Mouse (Mus musculus): ENCODE results near the gene Nup93. TPM values are rescaled to one million over a fixed set of nuclear protein-coding genes. Genes with fewer than 3 reads are reported as not detected.

Nup93 gene
- total and polyA plus RNA-seq, 3 experiments, result 46.0 to 99.6 (median 88.3) TPM

DNA sequence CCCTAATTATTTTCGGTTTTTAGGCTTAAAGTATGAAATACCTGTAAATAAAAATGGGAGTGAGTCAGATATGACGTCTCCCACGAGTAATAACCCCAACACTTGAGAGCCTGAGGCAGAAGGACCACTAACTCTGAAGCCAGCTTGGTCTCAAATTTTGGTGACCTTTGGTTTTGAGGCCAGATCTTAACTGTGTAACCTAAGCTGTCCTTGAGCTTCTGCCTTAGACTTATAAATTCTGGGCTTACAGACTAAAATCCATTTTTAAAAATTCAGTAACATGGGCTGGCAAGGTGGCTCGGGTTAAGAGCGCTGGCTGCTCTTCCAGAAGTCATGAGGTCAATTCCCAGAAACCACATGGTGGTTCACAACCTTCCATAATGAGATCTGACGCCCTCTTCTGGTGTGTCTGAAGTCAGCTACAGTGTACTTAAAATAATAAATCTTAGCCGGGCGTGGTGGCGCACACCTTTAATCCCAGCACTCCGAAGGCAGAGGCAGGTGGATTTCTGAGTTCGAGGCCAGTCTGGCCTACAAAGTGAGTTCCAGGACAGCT, 40.4 kb upstream of the Nup93 start:
- Histone ChIP-seq H3K4me3 (replicated peaks in 1 of 3; ENCODE audit: low read depth in 2 of 3, low read length in 2 of 3, poor library complexity in 1 of 3) (peak overlapping the region in 2 of 3 experiments; percentile 58 to 83), H3K36me3 (replicated peaks in 1 of 2; ENCODE audit: control insufficient read depth in 1 of 2, insufficient read depth in 1 of 2, low read length in 1 of 2) (no peaks in the 10 kb centered on the region), H3K9ac (ENCODE audit: insufficient read depth, low read depth) (peak overlapping the region; percentile 81; the same call in 1 of the 2 replicates), H3K4me2 (ENCODE audit: insufficient read depth, low read depth, poor library complexity, severe bottlenecking) (peak overlapping the region; percentile 56), H3K79me2 (replicated peaks; ENCODE audit: control insufficient read depth, extremely low read depth, insufficient read depth, poor library complexity, severe bottlenecking) (no peaks in the 10 kb centered on the region; the same call in 1 of the 2 replicates), H3K9me3 (replicated peaks; ENCODE audit: low read length) (peaks cover 2% of the 10 kb centered on the region), H3K4me1 (ENCODE audit: control insufficient read depth in 1 of 2, insufficient read depth in 2 of 2) (peaks cover 9 to 21% of the 10 kb centered on the region in 2 experiments), H3K27me3 (replicated peaks) (peaks cover 81% of the 10 kb centered on the region), H3K27ac (ENCODE audit: insufficient read depth, low read depth) (no peak overlapping the region)
- dilution Hi-C loops (cut with MboI; ENCODE audit: extremely low pct_ligation_motif_present, extremely low pct_unique_long_range_greater_than_20kb, low sequenced_read_pairs) (no loop called here), in situ Hi-C loops (cut with MboI; ENCODE audit: low pct_ligation_motif_present, low pct_unique_long_range_greater_than_20kb, low sequenced_read_pairs) (no loop called here)
- TF ChIP-seq EP300 (IDR thresholded peaks at IDR 0.05; ENCODE audit: low read length), result no peak
- TF ChIP-seq CTCF (conservative IDR thresholded peaks at IDR 0.05 in 1 of 2, IDR thresholded peaks at IDR 0.05 in 1 of 2; ENCODE audit: low read depth in 2 of 2, low read length in 2 of 2), result peak in 1 of 2 experiments; percentile 47; a peak in 2 of 4 replicates
- TF ChIP-seq KAT2A (IDR thresholded peaks at IDR 0.05; ENCODE audit: insufficient replicate concordance, low read length), result no peak
- no peak for TF ChIP-seq MEF2A (IDR thresholded peaks at IDR 0.05; ENCODE audit: borderline replicate concordance, low read depth, low read length)
- DNase-seq (ENCODE audit: extremely low read depth), result no peak

DNA sequence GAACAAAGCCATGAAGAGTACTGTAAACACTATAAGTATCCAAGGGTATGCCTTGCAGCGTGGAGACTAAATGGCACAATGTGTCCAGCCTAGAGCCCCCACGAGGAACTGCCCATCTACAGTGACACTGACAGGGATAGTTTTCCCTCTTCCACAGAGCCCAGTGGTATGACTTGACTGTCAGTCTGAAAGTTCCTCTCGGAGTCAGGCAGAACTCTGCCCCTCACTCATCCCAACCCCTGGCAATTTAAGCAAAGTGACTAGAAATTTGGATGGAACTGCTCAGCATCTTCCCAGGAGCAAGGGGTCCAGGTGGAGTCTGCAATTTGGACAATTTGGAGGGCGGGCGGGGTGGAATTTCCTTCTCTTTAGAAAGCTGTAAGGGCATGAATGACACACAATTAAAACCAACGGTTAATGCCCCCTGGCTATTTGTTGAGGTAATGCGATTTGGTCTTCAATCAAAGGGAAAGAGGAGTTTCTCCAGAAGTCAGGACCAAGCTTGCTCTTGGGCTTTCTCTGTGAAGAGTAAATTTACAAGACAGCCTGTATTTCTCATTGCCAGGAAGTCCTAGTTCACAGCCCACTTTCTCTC, 39.6 kb upstream of the Nup93 start:
- no peak overlapping the region for H3K4me3 ChIP-seq (replicated peaks in 1 of 3; ENCODE audit: low read depth in 2 of 3, low read length in 2 of 3, poor library complexity in 1 of 3)
- no peak for DNase-seq (ENCODE audit: extremely low read depth)
- 0 out of 2 replicates have a peak overlapping the region, but pooled peaks have one; percentile 56 for H3K4me2 ChIP-seq (ENCODE audit: insufficient read depth, low read depth, poor library complexity, severe bottlenecking)
- H3K36me3 ChIP-seq (replicated peaks in 1 of 2; ENCODE audit: control insufficient read depth in 1 of 2, insufficient read depth in 1 of 2, low read length in 1 of 2), result no peaks in the 10 kb centered on the region
- in situ Hi-C loops (cut with MboI; ENCODE audit: low pct_ligation_motif_present, low pct_unique_long_range_greater_than_20kb, low sequenced_read_pairs) (loop anchor here (25.0 kb wide), 1 partner anchor 487 kb away; no protein-coding TSS in a partner anchor), dilution Hi-C loops (cut with MboI; ENCODE audit: extremely low pct_ligation_motif_present, extremely low pct_unique_long_range_greater_than_20kb, low sequenced_read_pairs) (no loop called here)
- peaks cover 85% of the 10 kb centered on the region for H3K27me3 ChIP-seq (replicated peaks)
- peaks cover 2% of the 10 kb centered on the region; the same call in 1 of the 2 replicates for H3K79me2 ChIP-seq (replicated peaks; ENCODE audit: control insufficient read depth, extremely low read depth, insufficient read depth, poor library complexity, severe bottlenecking)
- peaks cover 2% of the 10 kb centered on the region for H3K9me3 ChIP-seq (replicated peaks; ENCODE audit: low read length)
- H3K4me1 ChIP-seq (ENCODE audit: control insufficient read depth in 1 of 2, insufficient read depth in 2 of 2), result peaks cover 9 to 22% of the 10 kb centered on the region in 2 experiments
- H3K27ac ChIP-seq (ENCODE audit: insufficient read depth, low read depth), result no peak overlapping the region
- TF ChIP-seq POLR2AphosphoS2 (IDR thresholded peaks at IDR 0.05; ENCODE audit: low read depth, low read length) (no peak), CHD2 (IDR thresholded peaks at IDR 0.05; ENCODE audit: low read length) (no peak), MAZ (IDR thresholded peaks at IDR 0.05; ENCODE audit: low read depth, low read length) (no peak), CTCF (conservative IDR thresholded peaks at IDR 0.05 in 1 of 2, IDR thresholded peaks at IDR 0.05 in 1 of 2; ENCODE audit: low read depth in 2 of 2, low read length in 2 of 2) (peak; percentile 4 to 50; a peak in 2 of 4 replicates), SMC3 (IDR thresholded peaks at IDR 0.05; ENCODE audit: low read depth, low read length) (0 out of 2 replicates have a peak, but pooled peaks have one; percentile 9), ZNF384 (IDR thresholded peaks at IDR 0.05; ENCODE audit: low read depth, low read length) (no peak), MXI1 (IDR thresholded peaks at IDR 0.05; ENCODE audit: low read depth, low read length) (no peak), HCFC1 (IDR thresholded peaks at IDR 0.05; ENCODE audit: low read depth, low read length) (no peak), ZKSCAN1 (IDR thresholded peaks at IDR 0.05; ENCODE audit: borderline replicate concordance, low read depth, low read length) (no peak), CHD1 (IDR thresholded peaks at IDR 0.05; ENCODE audit: low read depth, low read length) (no peak), TBP (conservative IDR thresholded peaks at IDR 0.05; ENCODE audit: low read depth, low read length) (no peak), MAX (IDR thresholded peaks at IDR 0.05; ENCODE audit: low read length) (no peak), TCF12 (IDR thresholded peaks at IDR 0.05; ENCODE audit: low read depth, low read length) (no peak)
- H3K9ac ChIP-seq (ENCODE audit: insufficient read depth, low read depth), result no peak overlapping the region
